Mouse (Mus musculus) hindbrain, postnatal 0 days (tissue): ENCODE data around the gene Slc12a8. TPM values are rescaled to one million over a fixed set of nuclear protein-coding genes. Genes with fewer than 3 reads are reported as not detected.

Experiments
- ATAC-seq: fragments of 200-750 bp; cut with Nextera tagmentation; 2 replicates; pipeline ENCODE4 v1.8.0; 2017; ENCODE audit warnings: mild to moderate bottlenecking, moderate TSS enrichment, moderate library complexity
- DNase-seq: peaks from one replicate; pipeline ENCODE4 v3.0.0-alpha.2; 2015; ENCODE audit warnings: low spot score
- H3K27ac ChIP-seq: fragments of 300-500 bp; sonication (generic); 2 replicates; pipeline ENCODE4 v1.5.1; 2014; ENCODE audit warnings: mild to moderate bottlenecking
- H3K27me3 ChIP-seq: fragments of 300-500 bp; sonication (generic); 2 replicates; pipeline ENCODE4 v1.6.1; 2014; ENCODE audit warnings: low read length, mixed read lengths; ENCODE audit not compliant: insufficient read depth
- H3K36me3 ChIP-seq: fragments of 300-500 bp; sonication (generic); 2 replicates; pipeline ENCODE4 v1.6.1; 2014; ENCODE audit warnings: low read length, mixed read lengths; ENCODE audit not compliant: insufficient read depth
- H3K4me1 ChIP-seq: fragments of 300-500 bp; sonication (generic); 2 replicates; pipeline ENCODE4 v1.6.1; 2014; ENCODE audit warnings: antibody characterized with exemption, low read length, mixed read lengths; ENCODE audit not compliant: insufficient read depth
- H3K4me2 ChIP-seq: fragments of 300-500 bp; sonication (generic); 2 replicates; pipeline ENCODE4 v1.6.1; 2014; ENCODE audit warnings: low read depth, mild to moderate bottlenecking, low read length, moderate library complexity, mixed read lengths
- H3K4me3 ChIP-seq: fragments of 300-500 bp; sonication (generic); 2 replicates; pipeline ENCODE4 v1.5.1; 2014; ENCODE audit warnings: low read length
- H3K9ac ChIP-seq: fragments of 300-500 bp; sonication (generic); replicated peaks from 2 replicates; pipeline ENCODE4 v1.6.1; 2014; ENCODE audit warnings: mild to moderate bottlenecking, low read length, moderate library complexity, mixed read lengths
- H3K9me3 ChIP-seq: fragments of 300-500 bp; sonication (generic); 2 replicates; pipeline ENCODE4 v1.6.1; 2016; ENCODE audit warnings: low read length, mixed read lengths
- CTCF ChIP-seq: IDR thresholded peaks from 2 replicates; pipeline ENCODE4 v1.5.1; 2016; ENCODE audit warnings: antibody characterized with exemption, control low read depth, low read depth
- WGBS: fragments of 180-500 bp; shearing (Covaris S2); extraction: QIAGEN DNeasy Blood & Tissue Kit; methylation state at CpG from one replicate; pipeline ENCODE4 v1.1.7; 2014; 5-methylcytosine and 5-hydroxymethylcytosine counted together
- polyA plus RNA-seq: library from polyadenylated mRNA; unstranded; fragments of >200 nt; fragmentation: Nextera tagmentation; extraction: Ambion mirVana; gene quantifications from 2 replicates; pipeline ENCODE4 v1.2.1, GENCODE M21; 2015
- total RNA-seq: library from RNA; depleted of rRNA; stranded (reverse); fragments of >200 nt; gene quantifications from 2 replicates; pipeline ENCODE4 v1.2.3, GENCODE M21; 2014; rRNA removed

Slc12a8 gene
- total and polyA plus RNA-seq, 2 experiments from 2014 or later: 1.2 to 1.6 TPM

DNA sequence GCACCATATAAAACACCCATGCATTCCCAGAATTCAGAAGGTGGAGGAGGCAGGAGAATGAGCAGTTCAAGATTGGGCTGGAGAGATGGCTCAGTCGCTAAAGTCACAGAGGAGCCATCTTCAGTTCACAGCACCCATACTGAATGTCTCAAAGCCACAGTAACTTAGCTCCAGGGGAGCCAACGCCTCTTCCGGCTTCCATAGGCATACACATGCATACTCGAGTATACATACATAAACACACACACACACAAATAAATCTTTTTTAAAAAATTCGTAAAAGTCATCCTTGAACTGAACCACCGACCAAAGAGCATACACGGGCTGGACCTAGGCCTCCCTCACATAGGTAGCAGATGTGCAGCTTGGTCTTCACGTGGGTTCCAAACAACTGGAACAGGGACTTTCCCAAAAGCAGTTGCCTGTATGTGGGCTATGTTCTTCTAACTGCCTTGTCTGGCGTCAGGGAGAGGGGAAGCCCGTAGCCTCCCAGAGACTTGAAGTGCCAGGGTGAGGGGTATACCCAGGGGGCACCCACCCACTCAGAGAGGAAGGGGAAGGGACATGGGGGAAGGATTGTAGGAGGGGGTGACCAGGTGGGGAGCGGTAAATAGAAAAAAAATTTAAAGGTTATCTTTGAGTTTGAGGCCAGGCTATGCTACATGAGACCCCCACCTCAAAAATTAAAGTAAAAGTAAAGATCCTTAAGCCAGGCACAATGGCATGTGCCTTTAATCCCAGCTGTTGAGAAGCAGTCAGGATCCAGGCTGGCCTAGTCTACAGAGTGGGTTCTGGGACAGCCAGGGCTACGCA lies 191.7 kb downstream of the Slc12a8 start:
- TF ChIP-seq CTCF: no peak
- Histone ChIP-seq H3K27me3 (no peaks in the 10 kb centered on the region), H3K9me3 (no peaks in the 10 kb centered on the region), H3K4me3 (no peak overlapping the region), H3K9ac (no peak overlapping the region), H3K4me2 (no peak overlapping the region), H3K36me3 (no peaks in the 10 kb centered on the region), H3K27ac (no peak overlapping the region), H3K4me1 (no peaks in the 10 kb centered on the region)
- DNase-seq (no peak), ATAC-seq (no peak)
- WGBS: 92% methylated on average over 12 of the region's 12 CpGs

Other genes with a start within 250 kb of the Slc12a8 start
- 31.4 and 33.6 TPM in 2 replicates for gene Zfp148, start 136.5 kb upstream of the Slc12a8 start, total RNA-seq
- 42.1 and 44.4 TPM in 2 replicates for gene Zfp148, start 136.5 kb upstream of the Slc12a8 start, polyA plus RNA-seq
- gene Heg1, start 167.0 kb downstream of the Slc12a8 start, total RNA-seq: 22.8 and 30.4 TPM in 2 replicates
- gene Heg1, start 167.0 kb downstream of the Slc12a8 start, polyA plus RNA-seq: 7.2 and 8.1 TPM in 2 replicates